Mouse (Mus musculus): ENCODE data around the gene Ube2i. TPM values are rescaled to one million over a fixed set of nuclear protein-coding genes. Genes with fewer than 3 reads are reported as not detected.
"Not testable (repeated sequence)": the region's sequence is repeated elsewhere in the genome, so short reads cannot be mapped to it uniquely, and the experiment has no call there.

Ube2i gene
- polyA plus RNA-seq, 1 experiment = 66.5 TPM

GRCm38 (mm10) chr17:25231621-25232020 lies 42.8 kb downstream of the Ube2i start:
- H3K4me1 ChIP-seq (ENCODE audit: control insufficient read depth, insufficient read depth, insufficient read length, low read length); H3K4me3 ChIP-seq (ENCODE audit: insufficient read depth, low read depth, low read length); H3K27ac ChIP-seq (replicated peaks; ENCODE audit: low read depth, low read length): not testable (repeated sequence)

- no peak overlapping the region for H3K4me3 ChIP-seq (ENCODE audit: insufficient read depth, low read depth, low read length)
- H3K27ac ChIP-seq (replicated peaks; ENCODE audit: low read depth, low read length) = no peak overlapping the region
- no peaks in the 10 kb centered on the region for H3K4me1 ChIP-seq (ENCODE audit: control insufficient read depth, insufficient read depth, insufficient read length, low read length)
These were observed 43.7 kb downstream of the Ube2i start for GRCm38 (mm10) chr17:25230700-25231099.

GRCm38 (mm10) chr17:25230014-25230655 lies 44.3 kb downstream of the Ube2i start:
- H3K4me3 ChIP-seq (ENCODE audit: insufficient read depth, low read depth, low read length); H3K4me1 ChIP-seq (ENCODE audit: control insufficient read depth, insufficient read depth, insufficient read length, low read length); H3K27ac ChIP-seq (replicated peaks; ENCODE audit: low read depth, low read length): not testable (repeated sequence)

- no peak overlapping the region for H3K27ac ChIP-seq (replicated peaks; ENCODE audit: low read depth, low read length)
- H3K4me3 ChIP-seq (ENCODE audit: insufficient read depth, low read depth, low read length) = no peak overlapping the region
- no peaks in the 10 kb centered on the region for H3K4me1 ChIP-seq (ENCODE audit: control insufficient read depth, insufficient read depth, insufficient read length, low read length)
These were observed 46.4 kb downstream of the Ube2i start for GRCm38 (mm10) chr17:25227991-25228390.

GRCm38 (mm10) chr17:25225659-25226058 lies 48.8 kb downstream of the Ube2i start:
- no peak overlapping the region for H3K27ac ChIP-seq (replicated peaks; ENCODE audit: low read depth, low read length)
- no peak overlapping the region for H3K4me3 ChIP-seq (ENCODE audit: insufficient read depth, low read depth, low read length)
- H3K4me1 ChIP-seq (ENCODE audit: control insufficient read depth, insufficient read depth, insufficient read length, low read length) = 0 out of 2 replicates have a peak, but pooled peaks cover 6% of the 10 kb centered on the region

GRCm38 (mm10) chr17:25224586-25225222 lies 49.7 kb downstream of the Ube2i start:
- Histone ChIP-seq H3K27ac (replicated peaks; ENCODE audit: low read depth, low read length) (no peak overlapping the region), H3K4me3 (ENCODE audit: insufficient read depth, low read depth, low read length) (no peak overlapping the region)

GRCm38 (mm10) chr17:25222951-25223601 lies 51.3 kb downstream of the Ube2i start:
- Histone ChIP-seq H3K27ac (replicated peaks; ENCODE audit: low read depth, low read length) (no peak overlapping the region), H3K4me1 (ENCODE audit: control insufficient read depth, insufficient read depth, insufficient read length, low read length) (0 out of 2 replicates have a peak, but pooled peaks cover 6% of the 10 kb centered on the region), H3K4me3 (ENCODE audit: insufficient read depth, low read depth, low read length) (no peak overlapping the region)

More at GRCm38 (mm10) chr17:25224586-25225222, 49.7 kb downstream of the Ube2i start:
- 0 out of 2 replicates have a peak, but pooled peaks cover 6% of the 10 kb centered on the region for H3K4me1 ChIP-seq (ENCODE audit: control insufficient read depth, insufficient read depth, insufficient read length, low read length)

GRCm38 (mm10) chr17:25222504-25222940 lies 51.9 kb downstream of the Ube2i start:
- not testable (repeated sequence) for H3K4me1 ChIP-seq (ENCODE audit: control insufficient read depth, insufficient read depth, insufficient read length, low read length); H3K4me3 ChIP-seq (ENCODE audit: insufficient read depth, low read depth, low read length); H3K27ac ChIP-seq (replicated peaks; ENCODE audit: low read depth, low read length)

GRCm38 (mm10) chr17:25221821-25222503 lies 52.5 kb downstream of the Ube2i start:
- H3K4me3 ChIP-seq (ENCODE audit: insufficient read depth, low read depth, low read length) = peak overlapping the region; percentile 43
- no peak overlapping the region for H3K27ac ChIP-seq (replicated peaks; ENCODE audit: low read depth, low read length)
- H3K4me1 ChIP-seq (ENCODE audit: control insufficient read depth, insufficient read depth, insufficient read length, low read length) = 0 out of 2 replicates have a peak, but pooled peaks cover 6% of the 10 kb centered on the region

GRCm38 (mm10) chr17:25220746-25221145 lies 53.7 kb downstream of the Ube2i start:
- Histone ChIP-seq H3K4me1 (ENCODE audit: control insufficient read depth, insufficient read depth, insufficient read length, low read length) (0 out of 2 replicates have a peak, but pooled peaks cover 6% of the 10 kb centered on the region), H3K4me3 (ENCODE audit: insufficient read depth, low read depth, low read length) (no peak overlapping the region), H3K27ac (replicated peaks; ENCODE audit: low read depth, low read length) (no peak overlapping the region)

- Histone ChIP-seq H3K27ac (replicated peaks; ENCODE audit: low read depth, low read length) (no peak overlapping the region), H3K4me3 (ENCODE audit: insufficient read depth, low read depth, low read length) (no peak overlapping the region), H3K4me1 (ENCODE audit: control insufficient read depth, insufficient read depth, insufficient read length, low read length) (0 out of 2 replicates have a peak, but pooled peaks cover 6% of the 10 kb centered on the region)
These were observed 54.7 kb downstream of the Ube2i start for GRCm38 (mm10) chr17:25219492-25220295.

- H3K4me1 ChIP-seq (ENCODE audit: control insufficient read depth, insufficient read depth, insufficient read length, low read length) = 0 out of 2 replicates have a peak, but pooled peaks cover 6% of the 10 kb centered on the region
- no peak overlapping the region for H3K27ac ChIP-seq (replicated peaks; ENCODE audit: low read depth, low read length)
- H3K4me3 ChIP-seq (ENCODE audit: insufficient read depth, low read depth, low read length) = no peak overlapping the region
These were observed 55.5 kb downstream of the Ube2i start for GRCm38 (mm10) chr17:25218967-25219366.

GRCm38 (mm10) chr17:25215431-25215830 lies 59.0 kb downstream of the Ube2i start:
- no peak overlapping the region for H3K4me3 ChIP-seq (ENCODE audit: insufficient read depth, low read depth, low read length)
- no peak overlapping the region for H3K27ac ChIP-seq (replicated peaks; ENCODE audit: low read depth, low read length)
- H3K4me1 ChIP-seq (ENCODE audit: control insufficient read depth, insufficient read depth, insufficient read length, low read length) = no peaks in the 10 kb centered on the region

All from brown adipose tissue, adult 24 weeks (tissue).